Mouse (Mus musculus): ENCODE data around the gene Specc1. TPM values are rescaled to one million over a fixed set of nuclear protein-coding genes. Genes with fewer than 3 reads are reported as not detected.

The Specc1 gene
- total and polyA plus RNA-seq, 2 experiments from 2014 or later: 12.8 to 25.0 TPM

DNA sequence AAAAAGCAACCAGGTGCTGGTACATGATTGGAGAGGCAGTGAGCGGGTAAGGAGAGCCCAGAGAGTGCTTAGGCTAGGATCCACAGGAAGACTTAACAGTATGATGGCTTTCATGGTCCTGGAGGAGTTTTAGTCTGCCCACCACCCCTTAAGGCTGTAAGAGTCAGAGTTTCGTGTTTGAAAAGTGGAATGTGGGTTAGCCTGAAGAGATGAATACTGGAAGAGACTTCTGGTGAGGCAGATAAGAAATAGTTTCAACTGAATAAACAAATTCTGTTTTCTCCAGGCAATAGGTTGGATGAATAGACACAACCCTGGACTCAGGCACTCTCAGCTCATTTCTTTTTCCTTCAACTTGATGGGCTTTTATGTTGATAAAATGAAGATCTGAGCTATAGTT is 130.1 kb downstream of the Specc1 start:
- Histone ChIP-seq H3K9me3 (ENCODE audit: low read length) (no peaks in the 10 kb centered on the region), H3K9ac (replicated peaks; ENCODE audit: low read length, poor library complexity, severe bottlenecking) (no peak overlapping the region), H3K4me1 (ENCODE audit: insufficient read depth, low read length) (no peaks in the 10 kb centered on the region), H3K36me3 (ENCODE audit: insufficient read depth, low read length) (no peaks in the 10 kb centered on the region), H3K4me3 (ENCODE audit: low read depth, low read length) (no peak overlapping the region), H3K27ac (ENCODE audit: low read depth, low read length) (no peak overlapping the region), H3K27me3 (ENCODE audit: insufficient read depth, low read length) (no peaks in the 10 kb centered on the region), H3K4me2 (ENCODE audit: low read depth, low read length, poor library complexity, severe bottlenecking) (no peak overlapping the region)
- no peak for TF ChIP-seq CTCF (IDR thresholded peaks at IDR 0.05)
- DNase-seq (ENCODE audit: low spot score) (no peak), ATAC-seq (ENCODE audit: low FRiP score) (no peak)
- 91% methylated on average over 2 of the region's 2 CpGs for WGBS

GRCm38 (mm10) chr11:62087051-62087450 is 130.5 kb downstream of the Specc1 start:
- Histone ChIP-seq H3K4me1 (ENCODE audit: insufficient read depth, low read length) (no peaks in the 10 kb centered on the region), H3K9me3 (ENCODE audit: low read length) (no peaks in the 10 kb centered on the region), H3K27me3 (ENCODE audit: insufficient read depth, low read length) (no peaks in the 10 kb centered on the region), H3K9ac (replicated peaks; ENCODE audit: low read length, poor library complexity, severe bottlenecking) (no peak overlapping the region), H3K4me2 (ENCODE audit: low read depth, low read length, poor library complexity, severe bottlenecking) (no peak overlapping the region), H3K27ac (ENCODE audit: low read depth, low read length) (no peak overlapping the region), H3K4me3 (ENCODE audit: low read depth, low read length) (no peak overlapping the region), H3K36me3 (ENCODE audit: insufficient read depth, low read length) (no peaks in the 10 kb centered on the region)
- DNase-seq (ENCODE audit: low spot score) (no peak), ATAC-seq (ENCODE audit: low FRiP score) (no peak)
- 86% methylated on average over 1 of the region's 1 CpGs for WGBS
- TF ChIP-seq CTCF (IDR thresholded peaks at IDR 0.05): no peak

GRCm38 (mm10) chr11:62088651-62089050 is 132.1 kb downstream of the Specc1 start:
- no peak overlapping the region for H3K27ac ChIP-seq (ENCODE audit: low read depth, low read length)
- no peaks in the 10 kb centered on the region for H3K9me3 ChIP-seq (ENCODE audit: low read length)
- no peaks in the 10 kb centered on the region for H3K27me3 ChIP-seq (ENCODE audit: insufficient read depth, low read length)
- no peak for DNase-seq (ENCODE audit: low spot score)
- H3K4me1 ChIP-seq (ENCODE audit: insufficient read depth, low read length): no peaks in the 10 kb centered on the region
- no peaks in the 10 kb centered on the region for H3K36me3 ChIP-seq (ENCODE audit: insufficient read depth, low read length)
- no peak for TF ChIP-seq CTCF (IDR thresholded peaks at IDR 0.05)
- no peak for ATAC-seq (ENCODE audit: low FRiP score)
- no peak overlapping the region for H3K4me2 ChIP-seq (ENCODE audit: low read depth, low read length, poor library complexity, severe bottlenecking)
- 87% methylated on average over 3 of the region's 3 CpGs for WGBS
- H3K4me3 ChIP-seq (ENCODE audit: low read depth, low read length): no peak overlapping the region
- no peak overlapping the region for H3K9ac ChIP-seq (replicated peaks; ENCODE audit: low read length, poor library complexity, severe bottlenecking)

DNA sequence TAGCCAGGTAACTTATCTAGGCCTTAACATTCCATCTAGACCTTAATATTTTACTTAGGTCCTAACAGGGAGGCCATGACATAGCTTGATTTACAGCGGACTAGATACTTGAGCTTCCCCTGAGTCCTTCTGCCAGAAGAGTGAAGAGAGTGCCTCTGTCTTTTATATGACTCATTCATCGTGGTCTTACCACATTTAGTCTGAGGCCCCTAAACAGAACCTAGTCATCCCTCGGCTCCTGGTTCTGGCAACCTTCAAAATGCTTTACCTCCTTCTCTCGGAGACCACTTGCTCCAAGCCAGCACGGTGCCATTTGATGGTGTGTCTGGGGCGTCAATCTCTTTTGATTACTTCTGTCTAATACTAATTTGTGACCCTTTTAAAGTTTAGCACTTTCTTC is 133.8 kb downstream of the Specc1 start:
- Histone ChIP-seq H3K4me2 (ENCODE audit: low read depth, low read length, poor library complexity, severe bottlenecking) (no peak overlapping the region), H3K9me3 (ENCODE audit: low read length) (no peaks in the 10 kb centered on the region), H3K4me1 (ENCODE audit: insufficient read depth, low read length) (no peaks in the 10 kb centered on the region), H3K27me3 (ENCODE audit: insufficient read depth, low read length) (no peaks in the 10 kb centered on the region), H3K36me3 (ENCODE audit: insufficient read depth, low read length) (no peaks in the 10 kb centered on the region), H3K27ac (ENCODE audit: low read depth, low read length) (no peak overlapping the region), H3K4me3 (ENCODE audit: low read depth, low read length) (no peak overlapping the region), H3K9ac (replicated peaks; ENCODE audit: low read length, poor library complexity, severe bottlenecking) (no peak overlapping the region)
- no peak for DNase-seq (ENCODE audit: low spot score)
- no peak for TF ChIP-seq CTCF (IDR thresholded peaks at IDR 0.05)
- WGBS: 89% methylated on average over 6 of the region's 6 CpGs
- ATAC-seq (ENCODE audit: low FRiP score): no peak

DNA sequence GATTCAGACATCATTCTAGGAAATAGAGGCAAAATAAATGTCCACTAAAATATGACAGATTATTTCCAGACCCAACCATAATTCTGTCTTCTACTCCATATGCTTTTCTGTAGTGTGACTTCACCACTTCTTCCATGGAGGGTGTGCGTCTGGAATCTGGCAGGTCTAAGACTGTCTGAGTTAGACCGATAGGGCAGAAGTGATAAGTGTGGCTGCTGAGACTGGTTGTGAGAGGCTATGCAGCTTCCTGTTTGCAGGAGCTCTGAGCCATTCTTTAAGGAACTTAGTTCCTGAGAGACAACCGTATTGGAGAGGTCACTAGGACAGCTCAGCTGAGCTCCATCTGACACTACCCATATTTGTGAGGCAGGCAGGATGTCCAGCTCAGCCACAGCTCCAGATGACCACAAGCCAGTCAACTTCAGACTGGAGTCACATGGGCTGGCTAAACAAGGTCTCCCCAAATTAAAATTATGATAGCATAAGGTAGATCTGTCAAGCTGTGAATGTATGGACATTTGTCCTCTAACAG is 146.9 kb downstream of the Specc1 start:
- DNase-seq (ENCODE audit: low spot score) (no peak), ATAC-seq (ENCODE audit: low FRiP score) (no peak)
- Histone ChIP-seq H3K36me3 (ENCODE audit: insufficient read depth, low read length) (no peaks in the 10 kb centered on the region), H3K27ac (ENCODE audit: low read depth, low read length) (no peak overlapping the region), H3K27me3 (ENCODE audit: insufficient read depth, low read length) (no peaks in the 10 kb centered on the region), H3K4me3 (ENCODE audit: low read depth, low read length) (no peak overlapping the region), H3K4me1 (ENCODE audit: insufficient read depth, low read length) (no peaks in the 10 kb centered on the region), H3K4me2 (ENCODE audit: low read depth, low read length, poor library complexity, severe bottlenecking) (no peak overlapping the region), H3K9me3 (ENCODE audit: low read length) (no peaks in the 10 kb centered on the region), H3K9ac (replicated peaks; ENCODE audit: low read length, poor library complexity, severe bottlenecking) (no peak overlapping the region)
- 87% methylated on average over 3 of the region's 3 CpGs for WGBS
- TF ChIP-seq CTCF (IDR thresholded peaks at IDR 0.05): no peak

DNA sequence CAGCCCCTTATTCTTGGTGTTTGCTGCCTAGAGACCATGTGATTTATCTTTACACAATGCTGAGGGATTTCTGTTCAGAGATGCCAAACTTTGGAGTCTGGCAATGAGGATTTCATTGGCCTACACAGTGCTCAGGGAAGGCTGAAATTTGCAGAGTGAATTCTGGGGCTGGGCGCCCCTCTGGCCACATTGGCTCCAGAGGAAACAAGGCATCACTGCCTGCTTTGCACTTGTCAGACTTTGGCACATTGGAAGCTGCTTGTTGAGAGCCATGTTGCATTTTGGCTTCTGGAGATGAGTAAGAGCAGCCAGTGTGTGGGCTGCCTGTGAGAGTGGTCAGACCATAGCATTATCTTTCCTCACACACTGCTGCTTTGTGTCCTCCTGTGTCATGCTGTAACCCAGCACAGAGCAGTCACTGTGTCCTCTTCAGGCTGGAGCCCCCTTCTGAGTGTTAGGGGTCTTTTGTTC is 149.9 kb downstream of the Specc1 start:
- H3K4me2 ChIP-seq (ENCODE audit: low read depth, low read length, poor library complexity, severe bottlenecking): no peak overlapping the region
- H3K9ac ChIP-seq (replicated peaks; ENCODE audit: low read length, poor library complexity, severe bottlenecking): no peak overlapping the region
- no peaks in the 10 kb centered on the region for H3K9me3 ChIP-seq (ENCODE audit: low read length)
- H3K4me3 ChIP-seq (ENCODE audit: low read depth, low read length): no peak overlapping the region
- no peaks in the 10 kb centered on the region for H3K27me3 ChIP-seq (ENCODE audit: insufficient read depth, low read length)
- DNase-seq (ENCODE audit: low spot score) (peak; percentile 85), ATAC-seq (ENCODE audit: low FRiP score) (peak; percentile 87)
- WGBS: 73% methylated on average over 1 of the region's 1 CpGs
- no peaks in the 10 kb centered on the region for H3K36me3 ChIP-seq (ENCODE audit: insufficient read depth, low read length)
- 0 out of 2 replicates have a peak, but pooled peaks have one; percentile 11 for TF ChIP-seq CTCF (IDR thresholded peaks at IDR 0.05)
- no peaks in the 10 kb centered on the region for H3K4me1 ChIP-seq (ENCODE audit: insufficient read depth, low read length)
- H3K27ac ChIP-seq (ENCODE audit: low read depth, low read length): 0 out of 2 replicates have a peak overlapping the region, but pooled peaks have one; percentile 27
